Mouse (Mus musculus) liver, embryonic 16.5 days (tissue): ENCODE results near the gene Syde2. TPM values are rescaled to one million over a fixed set of nuclear protein-coding genes. Genes with fewer than 3 reads are reported as not detected.

Source experiments
- polyA plus RNA-seq: library from polyadenylated mRNA; unstranded; fragments of >200 nt; fragmentation: Nextera tagmentation; extraction: Ambion mirVana; gene quantifications from 2 replicates; pipeline ENCODE4 v1.2.1, GENCODE M21; 2015

Syde2 gene
- polyA plus RNA-seq, 1 experiment from 2014 or later: 0.44 TPM

Other genes starting within 250 kb of the Syde2 start
- 37.9 and 44.7 TPM in 2 replicates for gene Ddah1, start 229.2 kb upstream of the Syde2 start, polyA plus RNA-seq
- gene Bcl10, start 65.1 kb upstream of the Syde2 start, polyA plus RNA-seq: 20.3 and 21.5 TPM in 2 replicates
- 10.4 and 11.1 TPM in 2 replicates for gene 2410004B18Rik, start 49.9 kb upstream of the Syde2 start, polyA plus RNA-seq
- gene Wdr63, start 120.3 kb downstream of the Syde2 start, polyA plus RNA-seq: 0.30 TPM in 1 of 2 replicates, not detected in the other
- 0.25 and 0.70 TPM in 2 replicates for gene Mcoln3, start 129.6 kb downstream of the Syde2 start, polyA plus RNA-seq
- 9.5 TPM in 2 replicates for gene Mcoln2, start 162.0 kb downstream of the Syde2 start, polyA plus RNA-seq
- 0.06 TPM in 1 of 2 replicates, not detected in the other for gene Lpar3, start 233.1 kb downstream of the Syde2 start, polyA plus RNA-seq